Mouse (Mus musculus) stomach, postnatal 0 days (tissue): ENCODE results near the gene Rap1gap. TPM values are rescaled to one million over a fixed set of nuclear protein-coding genes. Genes with fewer than 3 reads are reported as not detected.
A peak's percentile ranks its signal among the peaks of the same experiment; 100 is the strongest.

Experiments used
- ATAC-seq: fragments of 200-750 bp; cut with Nextera tagmentation; 2 replicates; pipeline ENCODE4 v1.8.0; 2017; ENCODE audit not compliant: low FRiP score, low TSS enrichment
- DNase-seq: peaks from one replicate; pipeline ENCODE4 v3.0.0-alpha.2; 2016; ENCODE audit warnings: low spot score
- H3K27ac ChIP-seq: fragments of 300-500 bp; sonication (generic); replicated peaks from 2 replicates; pipeline ENCODE4 v1.5.1; 2014; ENCODE audit warnings: mild to moderate bottlenecking, control low read depth
- H3K27me3 ChIP-seq: fragments of 300-500 bp; sonication (generic); 2 replicates; pipeline ENCODE4 v1.6.1; 2014; ENCODE audit warnings: low read length; ENCODE audit not compliant: control insufficient read depth, insufficient read depth
- H3K36me3 ChIP-seq: fragments of 300-500 bp; sonication (generic); 2 replicates; pipeline ENCODE4 v1.6.1; 2014; ENCODE audit warnings: low read length, mixed read lengths; ENCODE audit not compliant: control insufficient read depth, insufficient read depth
- H3K4me1 ChIP-seq: fragments of 300-500 bp; sonication (generic); replicated peaks from 2 replicates; pipeline ENCODE4 v1.6.1; 2014; ENCODE audit warnings: antibody characterized with exemption; ENCODE audit not compliant: control insufficient read depth, insufficient read depth
- H3K4me2 ChIP-seq: fragments of 300-500 bp; sonication (generic); replicated peaks from 2 replicates; pipeline ENCODE4 v1.6.1; 2014; ENCODE audit warnings: low read depth, mild to moderate bottlenecking, control low read depth, moderate library complexity
- H3K4me3 ChIP-seq: fragments of 300-500 bp; sonication (generic); 2 replicates; pipeline ENCODE4 v1.5.1; 2014; ENCODE audit warnings: low read depth, low read length, control low read depth
- H3K9ac ChIP-seq: fragments of 300-500 bp; sonication (generic); 2 replicates; pipeline ENCODE4 v1.6.1; 2014; ENCODE audit warnings: mild to moderate bottlenecking, low read length, control low read depth, mixed read lengths
- H3K9me3 ChIP-seq: fragments of 300-500 bp; sonication (generic); 2 replicates; pipeline ENCODE4 v1.6.1; 2016; ENCODE audit warnings: low read length; ENCODE audit not compliant: control insufficient read depth
- CTCF ChIP-seq: IDR thresholded peaks from 2 replicates; pipeline ENCODE4 v1.5.1; 2016; ENCODE audit warnings: antibody characterized with exemption, low read depth, mild to moderate bottlenecking, moderate library complexity
- EP300 ChIP-seq: optimal IDR thresholded peaks from 2 replicates; pipeline ENCODE3; 2016; ENCODE audit warnings: antibody characterized with exemption
- WGBS: fragments of 180-500 bp; shearing (Covaris S2); extraction: QIAGEN DNeasy Blood & Tissue Kit; methylation state at CpG from one replicate; pipeline ENCODE4 v1.1.7; 2014; 5-methylcytosine and 5-hydroxymethylcytosine counted together
- polyA plus RNA-seq: library from polyadenylated mRNA; unstranded; fragments of >200 nt; fragmentation: Nextera tagmentation; extraction: Ambion mirVana; gene quantifications from 2 replicates; pipeline ENCODE4 v1.2.1, GENCODE M21; 2015

The Rap1gap gene
- polyA plus RNA-seq, result 70.1 and 73.0 TPM in 2 replicates

GRCm38 (mm10) chr4:137664433-137664979 is at the start of gene Rap1gap:
TSS of gene Rap1gap (plus strand) at chr4:137664726.
- Histone ChIP-seq H3K9me3 (no peaks in the 10 kb centered on the region), H3K36me3 (no peaks in the 10 kb centered on the region), H3K9ac (peak within 1 kb of the TSS; percentile 65), H3K4me1 (no peaks in the 10 kb centered on the region), H3K27ac (no peak within 1 kb of the TSS), H3K27me3 (no peaks in the 10 kb centered on the region), H3K4me3 (peak within 1 kb of the TSS; percentile 49), H3K4me2 (peak within 1 kb of the TSS; percentile 85)
- no peak for TF ChIP-seq CTCF
- TF ChIP-seq EP300, result no peak
- peak; percentile 62 for DNase-seq
- peak; percentile 38 for ATAC-seq
- under 1% methylated on average over 33 of the region's 44 CpGs for WGBS

GRCm38 (mm10) chr4:137622847-137623246 is 41.7 kb upstream of the Rap1gap start:
- H3K9me3 ChIP-seq, result no peaks in the 10 kb centered on the region
- no peak overlapping the region for H3K9ac ChIP-seq
- ATAC-seq, result no peak
- no peak overlapping the region for H3K4me2 ChIP-seq
- WGBS, result 92% methylated on average over 8 of the region's 8 CpGs
- H3K4me1 ChIP-seq, result no peaks in the 10 kb centered on the region
- no peak overlapping the region for H3K27ac ChIP-seq
- peaks cover 34% of the 10 kb centered on the region for H3K36me3 ChIP-seq
- no peaks in the 10 kb centered on the region for H3K27me3 ChIP-seq
- TF ChIP-seq CTCF (no peak), EP300 (no peak)
- DNase-seq, result no peak
- no peak overlapping the region for H3K4me3 ChIP-seq

GRCm38 (mm10) chr4:137627476-137628235 is 36.9 kb upstream of the Rap1gap start:
- Histone ChIP-seq H3K27ac (no peak overlapping the region), H3K36me3 (peaks cover 32% of the 10 kb centered on the region), H3K4me2 (no peak overlapping the region), H3K9me3 (no peaks in the 10 kb centered on the region), H3K27me3 (no peaks in the 10 kb centered on the region), H3K4me1 (no peaks in the 10 kb centered on the region), H3K9ac (no peak overlapping the region), H3K4me3 (no peak overlapping the region)
- 63% methylated on average over 8 of the region's 8 CpGs for WGBS
- ATAC-seq, result no peak
- no peak for TF ChIP-seq EP300
- no peak for TF ChIP-seq CTCF
- DNase-seq, result no peak

- no peaks in the 10 kb centered on the region for H3K27me3 ChIP-seq
- no peaks in the 10 kb centered on the region for H3K9me3 ChIP-seq
- peaks cover 32% of the 10 kb centered on the region for H3K36me3 ChIP-seq
- no peaks in the 10 kb centered on the region for H3K4me1 ChIP-seq
- WGBS, result 94% methylated on average over 6 of the region's 6 CpGs
- no peak overlapping the region for H3K4me3 ChIP-seq
- no peak overlapping the region for H3K4me2 ChIP-seq
- no peak overlapping the region for H3K27ac ChIP-seq
- no peak for ATAC-seq
- no peak overlapping the region for H3K9ac ChIP-seq
- no peak for DNase-seq
- TF ChIP-seq CTCF (no peak), EP300 (no peak)
Measured at GRCm38 (mm10) chr4:137628400-137628799, 36.1 kb upstream of the Rap1gap start.

GRCm38 (mm10) chr4:137629354-137629753 is 35.2 kb upstream of the Rap1gap start:
- no peak for ATAC-seq
- no peak for TF ChIP-seq EP300
- TF ChIP-seq CTCF, result no peak
- Histone ChIP-seq H3K9me3 (no peaks in the 10 kb centered on the region), H3K4me3 (no peak overlapping the region), H3K27ac (no peak overlapping the region), H3K4me1 (no peaks in the 10 kb centered on the region), H3K36me3 (peaks cover 34% of the 10 kb centered on the region), H3K9ac (no peak overlapping the region), H3K27me3 (no peaks in the 10 kb centered on the region), H3K4me2 (no peak overlapping the region)
- no peak for DNase-seq
- WGBS, result 61% methylated on average over 7 of the region's 7 CpGs

- Histone ChIP-seq H3K36me3 (peaks cover 32% of the 10 kb centered on the region), H3K9me3 (no peaks in the 10 kb centered on the region), H3K4me2 (no peak overlapping the region), H3K9ac (no peak overlapping the region), H3K27ac (no peak overlapping the region), H3K4me3 (no peak overlapping the region), H3K27me3 (no peaks in the 10 kb centered on the region), H3K4me1 (no peaks in the 10 kb centered on the region)
- no peak for ATAC-seq
- DNase-seq, result no peak
- TF ChIP-seq EP300 (no peak), CTCF (no peak)
- WGBS, result 84% methylated on average over 2 of the region's 2 CpGs
Measured at GRCm38 (mm10) chr4:137630153-137630552, 34.4 kb upstream of the Rap1gap start.
